Mouse (Mus musculus) thymus, adult 2 months (tissue): ENCODE measurements at regions not wholly inside any gene's neighbourhood (a gene's known extent, or its start where the extent isn't known, plus 50 kb on each side); places are given as distances from the start of the nearest gene placed in this dataset.

Source experiments
- CTCF ChIP-seq: fragments of 200-500 bp; IDR thresholded peaks from 2 replicates; pipeline ENCODE4 v1.5.1; 2012; ENCODE audit warnings: mild to moderate bottlenecking, control low read depth, low read length, moderate library complexity, borderline replicate concordance; ENCODE audit not compliant: control insufficient read depth, poor library complexity, insufficient read depth; ENCODE audit errors: extremely low read depth
- POLR2A ChIP-seq: fragments of 200-500 bp; IDR thresholded peaks from 2 replicates; pipeline ENCODE4 v1.6.1; 2012; ENCODE audit warnings: mild to moderate bottlenecking, low read length, control low read depth, moderate library complexity; ENCODE audit not compliant: control insufficient read depth, poor library complexity, insufficient read depth; ENCODE audit errors: extremely low read depth

GRCm38 (mm10) chr6:148603878-148604277 is 159.7 kb upstream of the Tmtc1 start:
- TF ChIP-seq POLR2A = no peak
- no peak for TF ChIP-seq CTCF
